Mouse (Mus musculus): ENCODE measurements at regions not wholly inside any gene's neighbourhood (a gene's known extent, or its start where the extent isn't known, plus 50 kb on each side); places are given as distances from the start of the nearest gene placed in this dataset.

DNA sequence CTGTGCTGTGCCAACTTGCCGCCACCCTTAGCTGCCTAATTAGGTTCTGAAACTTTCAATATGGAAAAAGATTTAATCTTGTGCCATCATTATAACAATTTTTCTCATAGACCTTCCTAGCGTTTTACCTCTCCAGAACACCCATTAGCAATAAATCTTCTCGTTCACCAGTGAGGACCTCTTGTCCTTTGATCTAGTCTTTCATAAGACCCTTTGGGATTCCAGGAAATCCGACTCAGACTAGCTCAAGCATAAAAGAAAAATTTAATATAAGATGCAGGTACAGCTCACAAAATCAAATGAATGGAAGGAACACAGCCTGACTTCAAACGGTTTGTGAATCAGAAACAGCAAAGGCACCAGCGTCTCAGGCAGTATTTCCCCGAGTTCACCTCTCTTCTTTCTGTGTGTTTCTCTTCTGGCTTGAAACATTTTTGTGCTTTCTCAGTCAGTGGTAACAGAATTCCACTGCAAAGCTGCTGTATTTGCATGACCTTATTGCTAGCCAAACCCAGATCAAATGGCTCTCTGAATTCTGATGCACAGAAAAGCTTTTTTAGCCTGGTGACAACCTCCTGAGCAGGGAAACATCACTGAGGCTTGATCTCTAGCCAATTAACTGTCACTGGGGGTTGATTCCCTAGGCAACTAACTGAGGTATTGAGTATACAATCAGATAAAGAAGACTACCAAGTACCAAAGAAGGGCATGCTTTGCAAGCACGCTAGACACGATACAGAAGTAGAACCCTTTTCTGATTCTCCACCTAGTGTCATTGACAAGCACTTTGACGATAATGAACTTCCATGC lies 539.8 kb downstream of the Cenpc1 start:
- ATAC-seq (replicated peaks; ENCODE audit: insufficient number of reproducible peaks, low FRiP score, low TSS enrichment, poor library complexity, severe bottlenecking), result no peak

DNA sequence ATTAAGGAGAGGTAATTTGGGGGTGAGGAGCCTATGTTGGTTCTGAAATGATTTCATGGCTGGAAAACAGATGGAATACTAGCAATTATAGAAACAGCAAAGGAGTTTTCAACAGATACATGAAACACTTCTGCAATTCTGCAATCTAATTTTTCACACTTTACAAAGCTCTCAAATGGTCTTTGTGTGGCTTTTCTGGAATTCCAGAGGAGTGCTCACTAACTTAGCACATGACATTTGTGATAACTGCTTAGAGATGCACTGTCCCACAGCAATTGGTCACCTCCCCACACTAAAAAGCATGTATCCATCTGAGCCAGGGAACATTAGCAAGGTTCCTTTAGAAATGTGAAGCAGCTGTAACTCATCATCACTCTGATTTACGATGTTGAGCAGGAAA lies 560.1 kb downstream of the Cenpc1 start:
- no peak for ATAC-seq (replicated peaks; ENCODE audit: insufficient number of reproducible peaks, low FRiP score, low TSS enrichment, poor library complexity, severe bottlenecking)

- ATAC-seq (replicated peaks; ENCODE audit: insufficient number of reproducible peaks, low FRiP score, low TSS enrichment, poor library complexity, severe bottlenecking), result no peak
Measured at GRCm38 (mm10) chr5:85497261-85497660, 568.1 kb downstream of the Cenpc1 start.

DNA sequence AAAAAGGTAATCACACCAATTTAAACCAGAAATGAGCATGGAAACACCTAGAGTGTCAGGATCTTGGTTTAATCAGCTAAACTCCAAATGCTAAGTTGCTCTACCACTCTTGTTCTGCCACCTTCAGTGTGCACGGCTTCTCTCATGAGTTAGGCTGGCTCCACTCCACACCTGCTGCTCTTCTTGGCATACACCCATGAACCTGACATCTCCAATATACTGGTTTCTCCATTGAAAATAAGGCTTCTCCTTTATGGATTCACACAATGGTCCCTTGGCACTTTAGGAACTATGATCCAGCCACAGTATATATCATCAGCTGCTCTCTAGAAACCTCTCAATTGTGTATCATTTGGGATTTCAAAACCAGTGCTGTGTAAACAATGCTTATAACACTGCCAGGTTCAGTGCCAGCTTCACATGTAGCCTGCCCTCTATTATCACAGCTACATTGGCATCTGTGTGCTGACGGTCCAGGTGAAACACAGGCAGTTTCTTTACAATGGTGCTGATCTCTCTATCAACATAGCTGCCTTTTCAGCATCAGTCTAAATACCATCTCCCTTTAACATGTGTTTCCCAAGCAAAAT lies 579.6 kb downstream of the Cenpc1 start:
- ATAC-seq (replicated peaks; ENCODE audit: insufficient number of reproducible peaks, low FRiP score, low TSS enrichment, poor library complexity, severe bottlenecking), result no peak

DNA sequence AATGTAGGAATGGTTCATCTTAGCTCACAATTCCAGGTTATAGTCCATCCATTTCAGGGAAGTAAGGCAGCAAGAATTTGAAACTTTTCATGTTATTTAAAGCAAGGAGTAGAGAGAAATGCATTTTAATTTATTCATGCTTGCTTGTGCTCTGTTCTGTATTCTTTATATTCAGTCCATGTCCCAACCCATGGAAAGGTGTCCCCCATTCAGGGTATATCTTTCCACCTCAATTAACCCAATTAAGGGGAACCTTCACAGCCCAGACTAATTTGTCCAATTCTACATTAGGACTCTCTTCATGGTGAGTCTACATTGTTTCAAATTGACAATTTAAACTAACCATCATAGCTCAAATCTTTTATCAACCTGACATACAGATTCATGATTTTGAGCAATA lies 580.2 kb downstream of the Cenpc1 start:
- ATAC-seq (replicated peaks; ENCODE audit: insufficient number of reproducible peaks, low FRiP score, low TSS enrichment, poor library complexity, severe bottlenecking), result no peak

GRCm38 (mm10) chr5:85467811-85468210 lies 597.6 kb downstream of the Cenpc1 start:
- ATAC-seq (replicated peaks; ENCODE audit: insufficient number of reproducible peaks, low FRiP score, low TSS enrichment, poor library complexity, severe bottlenecking), result no peak

GRCm38 (mm10) chr5:85467151-85467550 lies 598.2 kb downstream of the Cenpc1 start:
- no peak for ATAC-seq (replicated peaks; ENCODE audit: insufficient number of reproducible peaks, low FRiP score, low TSS enrichment, poor library complexity, severe bottlenecking)

Data from monocyte, adult 5-6 weeks (primary cell).